Mouse (Mus musculus) right cerebral cortex, postnatal 36 days (tissue): Measurements from ENCODE around the gene Rnf135.
"Not testable (repeated sequence)": the region's sequence is repeated elsewhere in the genome, so short reads cannot be mapped to it uniquely, and the experiment has no call there.

ENCODE experiments used
- DNase-seq, 2 experiments: peaks; one replicate each; pipeline ENCODE4 v3.0.0; 2022; ENCODE audit warnings: low spot score in 2 of 2, mixed read lengths in 1 of 2

Gene Rnf135

DNA sequence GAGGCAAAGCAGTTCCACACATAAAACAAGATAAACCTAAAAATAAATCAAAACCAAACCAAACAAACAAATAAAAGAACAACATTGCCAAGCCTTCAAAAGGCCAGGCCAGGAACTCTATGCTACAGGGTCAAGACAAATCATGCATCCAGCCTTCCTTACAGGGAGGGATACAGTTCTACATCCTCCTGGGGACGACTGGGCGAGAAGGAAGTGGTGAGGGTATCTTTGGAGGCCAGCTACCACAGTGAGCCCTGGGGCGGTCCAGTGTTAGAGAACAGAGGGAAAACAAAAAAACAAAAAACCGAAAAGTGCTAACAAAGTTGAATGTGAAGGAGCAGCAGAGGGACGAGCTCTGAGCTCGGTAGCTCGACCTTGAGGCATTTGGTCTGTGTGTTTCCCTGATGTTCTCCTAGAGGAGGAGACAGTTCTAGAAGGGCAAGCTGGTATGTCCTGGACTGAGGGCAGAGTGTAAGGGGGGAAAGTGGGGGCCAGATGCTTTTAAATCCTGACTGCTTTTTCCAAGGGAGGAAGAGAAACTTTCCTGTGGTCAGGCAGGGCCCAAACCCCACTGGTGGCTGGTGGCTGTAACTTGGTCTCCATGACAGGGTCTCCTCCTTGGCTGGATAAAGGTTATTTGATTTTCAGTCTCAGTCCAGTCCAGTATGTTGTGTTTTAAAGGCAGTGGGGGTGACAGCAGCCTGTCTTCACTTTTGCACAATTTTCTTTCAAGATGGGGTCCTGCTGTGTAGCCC, 20.1 kb upstream of the Rnf135 start:
- DNase-seq, result no peak

- no peak for DNase-seq
Measured at GRCm38 (mm10) chr11:80164224-80164623, 19.4 kb upstream of the Rnf135 start.

DNA sequence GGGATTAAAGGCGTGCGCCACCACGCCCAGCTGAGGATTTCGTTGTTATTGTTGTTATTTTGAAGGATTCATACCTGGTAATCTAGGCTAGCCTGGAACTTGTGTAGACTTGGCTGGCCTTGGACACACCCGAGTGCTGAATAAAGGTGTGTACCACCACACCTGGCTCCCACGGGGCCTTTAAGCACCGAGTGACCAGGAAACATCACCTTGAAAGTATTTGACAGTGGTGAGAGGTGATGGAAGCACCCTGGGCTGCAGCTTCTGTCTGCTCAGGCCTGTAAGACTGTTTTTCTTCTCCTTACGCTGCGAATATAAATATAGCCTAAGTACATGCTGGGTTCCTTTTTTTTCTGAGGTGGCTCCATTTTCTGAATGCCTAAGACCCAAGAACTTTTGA, 15.5 kb upstream of the Rnf135 start:
- no peak for DNase-seq

DNA sequence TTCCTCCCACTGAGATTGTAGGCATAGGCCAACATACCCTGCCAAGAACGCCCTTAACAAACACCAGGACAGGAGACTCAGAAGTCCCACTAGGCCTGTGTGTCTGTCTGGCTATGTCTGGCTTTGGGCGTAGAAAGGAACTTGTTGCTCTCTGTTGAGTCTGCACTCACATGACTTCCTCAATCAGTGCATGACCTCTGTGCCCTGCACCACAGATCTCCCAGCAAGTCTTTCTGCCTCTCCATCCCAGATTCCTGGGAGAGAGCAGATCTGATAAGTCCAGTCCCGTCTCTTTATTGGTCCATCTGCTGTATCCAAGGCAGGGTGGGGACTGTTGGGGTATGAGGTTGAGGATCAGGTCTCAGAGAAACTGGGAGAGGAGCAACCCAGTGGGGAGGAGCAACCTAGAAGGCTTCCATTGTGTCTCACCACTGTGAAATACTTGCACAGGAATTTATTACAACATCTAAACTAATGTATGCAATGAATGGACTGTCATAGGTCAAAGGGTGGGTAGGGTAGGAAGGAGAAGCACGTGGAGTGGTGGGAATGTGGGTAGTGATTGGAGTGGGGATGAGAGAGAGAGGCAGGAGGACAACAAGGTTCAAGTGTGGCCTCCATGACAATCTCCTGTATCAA, 14.9 kb upstream of the Rnf135 start:
- no peak for DNase-seq

DNA sequence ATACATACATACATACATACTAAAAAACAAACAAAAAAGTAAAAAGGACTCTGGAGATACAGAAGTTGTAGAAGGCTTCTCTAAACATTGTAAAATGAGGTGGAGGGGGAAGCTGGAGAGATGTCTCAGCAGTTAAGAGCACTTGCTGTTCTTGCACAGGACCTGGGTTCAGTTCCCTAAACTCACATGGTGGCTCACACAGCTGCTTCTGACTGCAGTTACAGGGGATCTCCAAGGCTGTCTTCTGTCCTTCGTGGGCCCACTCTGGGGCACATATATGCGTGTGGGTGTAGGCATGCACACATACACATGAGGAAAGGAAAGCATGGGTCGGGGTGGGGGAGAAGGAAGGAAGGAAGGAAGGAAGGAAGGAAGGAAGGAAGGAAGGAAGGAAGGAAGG, 14.0 kb upstream of the Rnf135 start:
- no peak for DNase-seq

GRCm38 (mm10) chr11:80170351-80170750, 13.3 kb upstream of the Rnf135 start:
- no peak for DNase-seq

- DNase-seq, result no peak
Measured at GRCm38 (mm10) chr11:80171884-80172283, 11.8 kb upstream of the Rnf135 start.

DNA sequence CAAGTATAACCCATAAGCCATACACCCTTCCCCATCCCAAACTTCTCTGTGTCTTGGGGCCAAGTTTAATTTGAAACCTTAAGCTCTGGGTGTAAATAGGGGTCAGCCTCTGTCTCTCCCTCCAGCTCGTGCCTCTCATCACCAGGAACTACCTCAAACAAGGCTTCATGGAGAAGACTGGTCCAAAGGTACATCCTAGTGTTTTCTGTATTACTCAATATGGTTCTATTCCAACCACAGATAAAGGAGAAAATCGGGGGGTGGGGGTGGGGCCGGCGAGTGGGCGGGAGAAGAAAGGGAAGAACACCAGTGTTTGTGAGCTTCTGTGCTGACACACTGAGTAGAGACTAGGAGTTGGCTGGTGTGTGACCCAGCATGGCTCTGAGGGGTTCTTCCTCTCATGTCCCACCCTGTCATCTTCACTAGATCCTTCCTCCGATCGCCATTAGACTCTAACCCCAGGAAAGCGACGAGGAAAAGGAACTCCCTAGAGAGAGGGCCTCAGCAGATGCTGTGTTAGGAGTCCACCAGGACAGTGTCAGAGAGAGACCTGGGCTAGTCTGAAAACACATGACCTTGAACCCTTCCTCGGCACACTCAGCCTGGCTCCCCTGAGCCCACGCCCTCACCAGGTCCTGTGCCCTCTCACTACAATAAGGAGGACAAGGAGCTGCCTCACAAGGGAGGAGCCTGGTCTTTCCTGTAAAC, 9.5 kb upstream of the Rnf135 start:
- no peak for DNase-seq

GRCm38 (mm10) chr11:80176911-80177895, 6.4 kb upstream of the Rnf135 start:
- no peak for DNase-seq

DNA sequence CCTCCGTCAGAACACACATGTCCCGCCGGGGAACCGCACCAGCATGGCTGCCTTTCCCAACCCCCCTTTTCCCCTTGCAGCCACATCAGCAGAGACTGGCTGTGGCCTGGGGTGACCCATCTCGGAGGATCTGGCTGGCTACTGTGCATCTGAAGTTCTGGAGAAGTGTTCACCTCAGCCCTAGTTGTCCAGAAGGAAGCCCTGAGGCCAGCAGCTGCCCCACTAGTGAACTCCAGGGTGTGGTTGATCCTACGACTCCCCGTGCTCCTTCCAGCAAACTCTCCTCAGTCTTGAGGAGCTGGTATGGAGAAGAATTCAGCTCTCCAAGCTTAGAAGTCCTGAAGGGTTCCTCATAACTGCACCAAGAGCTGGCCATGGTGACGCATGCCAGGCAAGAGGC, 5.3 kb upstream of the Rnf135 start:
- DNase-seq, result no peak

DNA sequence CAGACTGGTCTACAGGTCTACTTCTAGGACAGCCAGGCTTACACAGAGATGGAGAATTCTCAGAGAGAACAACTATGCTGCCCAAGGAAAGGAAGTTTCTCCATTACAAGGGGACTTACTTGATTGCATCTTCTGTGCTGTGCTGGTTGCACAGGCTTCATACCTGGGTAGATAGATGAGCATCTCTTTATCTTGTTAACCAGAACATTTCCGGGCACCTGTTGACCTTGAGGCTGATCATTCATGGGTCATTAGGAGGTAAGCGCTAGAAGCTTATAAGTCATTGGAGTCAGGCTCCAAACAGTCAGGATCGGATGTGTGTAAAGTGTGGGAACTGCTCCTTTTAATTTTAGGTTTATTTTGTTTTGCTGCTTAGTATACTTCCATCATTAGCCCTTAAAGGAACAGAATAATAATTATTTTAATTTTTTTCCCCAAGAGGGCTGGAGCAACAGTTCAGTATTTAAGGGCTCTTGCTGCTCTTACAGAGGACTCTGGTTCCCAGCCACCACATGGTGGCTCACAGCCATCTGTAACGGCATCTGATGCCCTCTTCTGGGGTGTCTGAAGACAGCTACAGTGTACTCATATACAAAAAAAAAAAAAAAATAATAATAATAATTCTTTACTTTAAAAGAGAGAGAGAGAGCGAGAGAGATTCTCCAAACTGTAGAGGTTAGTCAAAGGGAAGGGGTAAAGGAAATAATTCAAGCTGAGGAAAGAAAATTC, 2.5 kb upstream of the Rnf135 start:
- no peak for DNase-seq

DNA sequence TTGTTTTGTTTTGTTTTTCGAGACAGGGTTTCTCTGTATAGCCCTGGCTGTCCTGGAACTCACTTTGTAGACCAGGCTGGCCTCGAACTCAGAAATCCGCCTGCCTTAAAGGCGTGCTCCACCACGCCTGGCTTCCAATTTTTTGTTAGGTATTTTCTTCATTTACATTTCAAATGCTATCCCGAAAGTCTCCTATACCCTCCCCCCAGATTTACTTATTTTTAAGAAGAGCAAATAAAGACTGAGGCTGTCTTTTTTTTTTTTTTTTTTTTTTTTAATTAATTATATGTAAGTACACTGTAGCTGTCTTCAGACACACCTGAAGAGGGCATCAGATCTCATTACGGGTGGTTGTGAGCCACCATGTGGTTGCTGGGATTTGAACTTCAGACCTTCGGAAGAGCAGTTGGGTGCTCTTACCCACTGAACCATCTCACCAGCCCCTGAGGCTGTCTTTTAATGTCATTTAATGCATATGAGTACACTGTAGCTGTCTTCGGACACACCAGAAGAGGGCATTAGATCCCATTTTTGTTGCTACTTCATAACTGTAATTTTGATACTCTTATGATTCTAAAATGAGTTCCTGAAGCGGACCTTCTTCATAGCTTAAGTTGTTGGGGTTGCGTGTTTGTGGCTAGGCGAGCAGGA, 472 bp upstream of the Rnf135 start:
- DNase-seq, result not testable (repeated sequence)

DNA sequence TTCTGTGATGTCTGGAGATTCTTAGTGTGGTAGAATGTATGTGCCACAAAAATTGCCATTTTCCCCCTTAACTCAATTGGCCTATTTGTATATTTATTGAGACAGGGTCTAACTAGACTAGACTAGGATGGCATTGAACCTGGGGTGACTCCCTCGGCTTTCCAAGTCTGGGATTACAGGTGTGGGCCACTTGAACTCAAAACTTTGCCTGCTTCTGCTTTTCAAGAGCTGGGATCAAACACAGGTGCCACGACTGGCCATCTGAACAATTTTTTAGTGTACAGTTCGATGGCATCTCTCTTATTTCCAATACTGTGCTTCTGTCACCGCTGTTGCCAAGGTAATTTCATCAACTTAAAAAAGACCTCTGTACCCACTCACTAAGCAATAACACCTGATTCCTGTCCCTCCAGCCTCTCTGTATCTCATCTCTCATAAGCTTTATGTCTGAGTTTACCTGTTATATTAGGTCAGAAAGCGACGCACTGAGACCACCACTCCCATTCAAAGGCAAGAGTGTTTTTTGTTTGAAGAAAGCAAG, 950 bp downstream of the Rnf135 start:
- DNase-seq, result no peak

DNA sequence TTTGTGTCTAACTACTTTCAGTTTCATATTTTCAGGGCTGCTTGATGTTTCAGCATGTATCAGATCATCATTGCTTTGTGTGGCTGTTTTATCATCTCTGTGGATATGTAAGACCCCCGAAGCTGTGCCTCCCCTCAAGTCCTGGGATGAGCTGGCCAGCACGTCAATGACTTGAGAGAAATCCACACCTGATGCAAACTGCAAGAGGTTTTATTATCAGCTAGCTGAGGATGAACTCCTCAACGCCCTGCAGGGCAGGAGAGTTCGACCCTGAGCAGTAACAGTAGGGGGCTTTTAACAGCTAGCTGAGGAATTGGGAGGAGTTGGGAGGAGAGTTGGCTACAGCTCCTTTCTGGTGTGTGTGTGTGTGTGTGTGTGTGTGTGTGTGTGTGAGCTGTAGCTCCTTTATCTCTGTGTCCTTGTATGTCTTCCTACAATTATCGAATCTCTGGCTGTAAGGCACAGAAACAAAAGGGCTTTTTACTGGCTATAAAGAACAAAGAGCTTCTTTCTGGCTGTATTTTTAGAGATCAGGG, 1.9 kb downstream of the Rnf135 start:
- DNase-seq, result not testable (repeated sequence)

DNA sequence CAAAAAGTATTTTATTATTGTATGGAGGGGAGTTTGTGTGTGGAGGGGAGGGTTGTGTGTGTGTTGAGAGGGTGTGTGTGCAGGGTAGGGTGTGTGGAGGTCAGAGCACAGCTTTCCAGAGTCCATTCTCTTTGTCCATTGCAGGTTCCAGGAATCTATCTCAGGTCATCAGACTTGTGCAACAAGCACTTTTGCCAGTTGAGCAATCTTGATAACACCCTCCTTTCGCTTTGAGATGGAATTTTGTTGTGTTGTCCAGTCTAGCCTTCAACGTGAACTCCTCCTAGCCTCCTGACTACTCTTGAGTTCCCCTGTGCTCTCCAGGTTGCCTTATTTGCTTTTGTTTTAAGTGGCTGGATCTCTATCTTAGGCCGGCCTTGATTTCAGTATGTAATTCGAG, 6.6 kb downstream of the Rnf135 start:
- DNase-seq, result no peak

- no peak for DNase-seq
Measured at GRCm38 (mm10) chr11:80193827-80194226, 10.2 kb downstream of the Rnf135 start.

DNA sequence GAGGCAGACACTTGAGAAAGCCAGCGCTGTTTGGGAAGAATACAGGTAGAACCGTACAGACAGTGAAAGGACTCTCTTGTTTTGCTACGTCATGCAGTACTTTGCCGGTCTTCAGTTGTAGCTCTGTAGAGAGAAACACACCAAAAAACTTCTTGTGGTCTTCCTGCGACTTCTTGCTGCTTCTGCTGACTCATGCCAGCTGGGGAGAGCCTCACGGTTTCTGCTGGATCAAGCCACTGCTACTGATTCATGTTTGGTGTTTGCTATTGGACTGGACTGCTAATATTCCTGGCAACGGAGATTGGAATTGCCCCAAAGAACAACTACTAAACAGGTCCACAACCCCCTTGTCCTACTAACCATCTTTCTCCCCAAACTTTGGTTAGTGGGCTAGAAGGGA, 12.7 kb downstream of the Rnf135 start:
- DNase-seq, result no peak

DNA sequence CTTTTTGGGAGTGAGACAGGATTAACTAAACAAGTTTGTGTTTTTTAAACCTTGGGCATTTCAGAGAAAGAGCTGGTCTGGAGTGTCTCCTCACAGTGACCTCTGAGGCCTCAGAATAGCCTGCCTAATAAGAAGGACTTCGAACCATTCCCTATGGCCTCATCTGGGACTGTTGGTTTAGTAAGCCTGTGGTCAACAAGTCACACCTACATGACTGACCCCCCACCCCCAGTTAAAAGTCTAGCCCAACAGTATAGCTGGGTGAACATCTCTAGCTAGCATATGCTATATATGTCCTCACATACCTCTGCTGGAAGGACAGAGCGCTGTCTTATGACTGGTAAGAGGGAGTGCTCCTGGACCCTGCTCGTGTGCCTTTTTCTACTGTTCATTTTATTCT, 15.7 kb downstream of the Rnf135 start:
- DNase-seq, result no peak

DNA sequence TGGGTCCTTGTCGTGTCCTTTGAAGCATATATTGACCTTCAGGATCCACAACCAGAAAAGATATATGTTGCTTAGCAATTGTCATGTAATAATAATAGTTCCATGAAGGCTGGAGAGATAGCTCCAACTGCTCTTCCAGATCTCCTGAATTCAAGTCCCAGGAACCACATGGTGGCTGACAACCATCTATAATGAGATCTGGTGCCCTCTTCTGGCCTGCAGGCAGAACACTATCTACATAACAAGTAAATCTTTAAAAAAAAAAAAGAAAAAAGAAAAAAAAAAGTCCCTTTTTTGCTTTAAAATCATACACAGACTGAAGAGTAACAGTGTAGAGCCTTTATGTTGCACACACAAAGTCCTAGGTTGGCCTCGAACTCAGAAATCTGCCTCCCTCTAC, 16.1 kb downstream of the Rnf135 start:
- DNase-seq, result no peak

DNA sequence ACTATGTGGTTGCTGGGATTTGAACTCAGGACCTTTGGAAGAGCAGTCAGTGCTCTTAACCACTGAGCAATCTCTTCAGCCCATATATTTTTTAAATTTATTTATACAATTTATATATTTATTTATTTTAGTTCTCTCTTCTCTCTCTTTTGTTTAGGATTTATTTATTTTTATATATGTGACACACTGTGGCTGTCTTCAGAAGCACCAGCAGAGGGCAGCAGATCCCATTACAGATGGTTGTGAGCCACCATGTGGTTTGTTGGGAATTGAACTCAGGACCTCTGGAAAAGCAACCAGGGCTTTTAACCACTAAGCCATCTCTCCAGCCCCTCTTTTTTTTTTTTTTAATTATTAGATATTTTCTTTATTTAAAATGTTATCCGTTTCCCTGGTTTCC, 16.7 kb downstream of the Rnf135 start:
- no peak for DNase-seq
